Mouse (Mus musculus) CH12.LX (cell line): ENCODE measurements around the gene Drap1. TPM values are rescaled to one million over a fixed set of nuclear protein-coding genes. Genes with fewer than 3 reads are reported as not detected.

Source experiments
- DNase-seq: peaks from one replicate; pipeline ENCODE4 v3.0.0-alpha.2; 2013; ENCODE audit errors: extremely low read depth
- H3K27ac ChIP-seq: 2 replicates; pipeline ENCODE4 v1.5.1; 2012; ENCODE audit warnings: low read depth, mild to moderate bottlenecking, control low read depth, moderate library complexity; ENCODE audit not compliant: insufficient read depth
- H3K27me3 ChIP-seq: replicated peaks from 2 replicates; pipeline ENCODE3; 2012; ENCODE audit warnings: inconsistent platforms
- H3K36me3 ChIP-seq, 2 experiments: replicated peaks in 1 of 2; 2 replicates each; pipeline versions ENCODE3 to v1.6.1; 2012; ENCODE audit warnings: inconsistent platforms in 1 of 2, low read length in 1 of 2, mild to moderate bottlenecking in 1 of 2, mixed read lengths in 1 of 2, moderate library complexity in 1 of 2; ENCODE audit not compliant: control insufficient read depth in 1 of 2, insufficient read depth in 1 of 2
- H3K4me1 ChIP-seq, 2 experiments: 2 replicates each; pipeline ENCODE4 v1.6.1; 2012; ENCODE audit warnings: inconsistent platforms in 1 of 2, moderate library complexity in 1 of 2; ENCODE audit not compliant: insufficient read depth in 2 of 2, control insufficient read depth in 1 of 2
- H3K4me2 ChIP-seq: 2 replicates; pipeline ENCODE4 v1.6.1; 2012; ENCODE audit warnings: low read depth, mild to moderate bottlenecking, control low read depth; ENCODE audit not compliant: poor library complexity, insufficient read depth, severe bottlenecking
- H3K4me3 ChIP-seq, 3 experiments: fragments of 150-350 bp in 1 of 3; sonication (generic) in 1 of 3; replicated peaks in 1 of 3; 2 replicates each; pipeline versions ENCODE3 to v1.5.1; 2011 to 2012; ENCODE audit warnings: low read depth in 2 of 3, low read length in 2 of 3, mild to moderate bottlenecking in 2 of 3, moderate library complexity in 2 of 3, control low read depth in 1 of 3, improper control_type of control experiment in 1 of 3, inconsistent platforms in 1 of 3, mixed read lengths in 1 of 3; ENCODE audit not compliant: poor library complexity in 1 of 3
- H3K79me2 ChIP-seq: replicated peaks from 2 replicates; pipeline ENCODE4 v1.6.1; 2012; ENCODE audit warnings: mild to moderate bottlenecking, moderate library complexity; ENCODE audit not compliant: control insufficient read depth, poor library complexity, insufficient read depth, severe bottlenecking; ENCODE audit errors: extremely low read depth
- H3K9ac ChIP-seq: 2 replicates; pipeline ENCODE4 v1.6.1; 2012; ENCODE audit warnings: low read depth, mild to moderate bottlenecking, control low read depth, moderate library complexity; ENCODE audit not compliant: insufficient read depth
- H3K9me3 ChIP-seq: replicated peaks from 2 replicates; pipeline ENCODE3; 2012; ENCODE audit warnings: low read length, inconsistent platforms, mixed read lengths
- BHLHE40 ChIP-seq: IDR thresholded peaks from 2 replicates; pipeline ENCODE4 v1.6.1; 2011; ENCODE audit warnings: mild to moderate bottlenecking, low read depth, low read length, improper control_type of control experiment
- CHD1 ChIP-seq: IDR thresholded peaks from 2 replicates; pipeline ENCODE4 v1.6.1; 2012; ENCODE audit warnings: low read depth, low read length, improper control_type of control experiment, inconsistent platforms
- CTCF ChIP-seq, 2 experiments: IDR thresholded peaks in 1 of 2; conservative IDR thresholded peaks in 1 of 2; 2 replicates each; pipeline ENCODE4 v1.5.1; 2011 to 2012; ENCODE audit warnings: low read depth in 2 of 2, low read length in 2 of 2, improper control_type of control experiment in 1 of 2, inconsistent platforms in 1 of 2, mild to moderate bottlenecking in 1 of 2, moderate library complexity in 1 of 2
- ELF1 ChIP-seq: IDR thresholded peaks from 2 replicates; pipeline ENCODE4 v1.6.1; 2014; ENCODE audit warnings: low read depth, mild to moderate bottlenecking, inconsistent platforms, low read length, improper control_type of control experiment
- JUN ChIP-seq: IDR thresholded peaks from 2 replicates; pipeline ENCODE4 v1.6.1; 2011; ENCODE audit warnings: low read depth, mild to moderate bottlenecking, low read length, improper control_type of control experiment, moderate library complexity; ENCODE audit not compliant: insufficient read depth
- MAFK ChIP-seq: IDR thresholded peaks from 2 replicates; pipeline ENCODE4 v1.6.1; 2011; ENCODE audit warnings: low read length, improper control_type of control experiment; ENCODE audit not compliant: insufficient replicate concordance
- MAX ChIP-seq: IDR thresholded peaks from 2 replicates; pipeline ENCODE4 v1.6.1; 2011; ENCODE audit warnings: low read length, improper control_type of control experiment
- MYC ChIP-seq: IDR thresholded peaks from 2 replicates; pipeline ENCODE4 v1.6.1; 2011; ENCODE audit warnings: low read depth, mild to moderate bottlenecking, improper control_type of control experiment, low read length
- NELFE ChIP-seq: IDR thresholded peaks from 2 replicates; pipeline ENCODE4 v1.6.1; 2011; ENCODE audit warnings: low read depth, low read length, improper control_type of control experiment
- PAX5 ChIP-seq: IDR thresholded peaks from 2 replicates; pipeline ENCODE4 v1.6.1; 2012; ENCODE audit warnings: low read length, inconsistent platforms, mixed read lengths
- RAD21 ChIP-seq: IDR thresholded peaks from 2 replicates; pipeline ENCODE4 v1.6.1; 2011; ENCODE audit warnings: low read depth, mild to moderate bottlenecking, low read length, improper control_type of control experiment, moderate library complexity
- RCOR1 ChIP-seq: conservative IDR thresholded peaks from 2 replicates; pipeline ENCODE4 v1.6.1; 2012; ENCODE audit warnings: low read depth, mild to moderate bottlenecking, inconsistent platforms, low read length, improper control_type of control experiment
- USF1 ChIP-seq: IDR thresholded peaks from 2 replicates; pipeline ENCODE4 v1.6.1; 2014; ENCODE audit warnings: low read depth, mild to moderate bottlenecking, inconsistent platforms, low read length, improper control_type of control experiment
- dilution Hi-C: fragments of 300-500 bp; cut with MboI; formaldehyde crosslinking; loops from 2 replicates; pipeline ENCODE4 v1.14.3; 2020; ENCODE audit warnings: low sequenced_read_pairs; ENCODE audit not compliant: extremely low pct_unique_long_range_greater_than_20kb, extremely low pct_ligation_motif_present
- in situ Hi-C: fragments of 300-500 bp; cut with MboI; formaldehyde crosslinking; loops from 3 replicates; pipeline ENCODE4 v1.14.3; 2019; ENCODE audit warnings: low sequenced_read_pairs, low pct_ligation_motif_present, low pct_unique_long_range_greater_than_20kb, mixed read lengths
- polyA plus RNA-seq: library from polyadenylated mRNA; unstranded; fragments of >175 nt; gene quantifications from 2 replicates; pipeline ENCODE4 v1.2.1, GENCODE M21; 2012; ENCODE audit warnings: low read depth; ENCODE audit not compliant: insufficient read length
- total RNA-seq, 2 experiments: library from RNA; depleted of rRNA; stranded (reverse); fragments of 300-350 nt in 1 of 2; fragments of >200 nt in 1 of 2; gene quantifications; 2 replicates each; pipeline ENCODE4 v1.2.3; 2012 to 2014

Gene Drap1
- total and polyA plus RNA-seq, 3 experiments = 73.3 to 180 (median 143) TPM

- in situ Hi-C loops = no loop called here
- H3K79me2 ChIP-seq = no peaks in the 10 kb centered on the region
- H3K27me3 ChIP-seq = peaks cover 23% of the 10 kb centered on the region
- peaks cover 16 to 38% of the 10 kb centered on the region in 2 experiments for H3K4me1 ChIP-seq
- TF ChIP-seq ELF1 (peak; percentile 21; the same call in 1 of the 2 replicates), BHLHE40 (0 out of 2 replicates have a peak, but pooled peaks have one; percentile 23), RCOR1 (no peak), MAX (no peak), CTCF (conservative IDR thresholded peaks at IDR 0.05 in 1 of 2, IDR thresholded peaks at IDR 0.05 in 1 of 2; ENCODE audit: low read depth in 2 of 2, low read length in 2 of 2) (peak in 1 of 2 experiments; percentile 51; a peak in 2 of 4 replicates), PAX5 (no peak), USF1 (no peak), RAD21 (peak; percentile 33), JUN (no peak), MAFK (no peak), CHD1 (no peak)
- no peak for DNase-seq
- H3K9ac ChIP-seq = no peak overlapping the region
- no peak overlapping the region for H3K4me2 ChIP-seq
- H3K9me3 ChIP-seq = no peaks in the 10 kb centered on the region
- H3K4me3 ChIP-seq = no peak overlapping the region
- no peak overlapping the region for H3K27ac ChIP-seq
- peaks cover 0 to 2% of the 10 kb centered on the region in 2 experiments for H3K36me3 ChIP-seq
- dilution Hi-C loops = no loop called here
Observed at GRCm38 (mm10) chr19:5432992-5433852, 8.4 kb upstream of the Drap1 start.

GRCm38 (mm10) chr19:5431911-5432464 is 7.2 kb upstream of the Drap1 start:
- Histone ChIP-seq H3K27ac (no peak overlapping the region), H3K9ac (no peak overlapping the region), H3K27me3 (peaks cover 14% of the 10 kb centered on the region), H3K4me3 (no peak overlapping the region), H3K9me3 (no peaks in the 10 kb centered on the region), H3K4me2 (no peak overlapping the region), H3K79me2 (no peaks in the 10 kb centered on the region), H3K36me3 (peaks cover 3 to 8% of the 10 kb centered on the region in 2 experiments), H3K4me1 (peaks cover 16 to 37% of the 10 kb centered on the region in 2 experiments)
- DNase-seq = peak; percentile 34
- no peak for TF ChIP-seq NELFE
- TF ChIP-seq PAX5 = no peak
- TF ChIP-seq USF1 = no peak
- no peak for TF ChIP-seq MYC
- in situ Hi-C loops = no loop called here
- dilution Hi-C loops = no loop called here
